20 mouse cellular contexts compared by ENCODE assay signal in the genomic region with DNA sequence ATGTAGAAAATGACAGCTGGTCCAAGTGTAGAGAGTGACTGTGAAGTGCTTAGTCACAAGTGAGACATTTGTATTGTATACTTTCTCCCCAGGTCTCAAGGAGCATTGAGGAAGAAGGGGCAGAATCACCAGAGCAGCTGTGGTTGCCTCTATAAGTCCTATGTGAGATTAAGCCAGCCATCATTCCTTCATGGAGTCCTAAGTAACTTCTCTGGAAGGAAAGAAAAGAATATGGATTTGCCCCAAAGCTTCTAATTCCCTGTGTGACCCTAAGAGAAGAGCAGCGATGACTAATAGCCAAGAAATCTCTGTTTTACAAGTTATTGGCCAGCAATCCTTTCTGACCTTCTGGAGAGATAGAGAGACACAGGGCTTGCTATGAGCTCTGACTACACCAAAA.
"Had no signal": no experiment of that assay in that cellular context is flagged by ENCODE, and none has a peak within 500 bp of the region (broad histone marks: within the 10 kb centered on the region; RNA-seq: fewer than 3 reads in every experiment).

No protein-coding gene starts in this region.

- H3K27ac ChIP-seq: lung, embryonic 15.5 days; macrophage; midbrain, embryonic 13.5 days; midbrain, embryonic 15.5 days; neural tube, embryonic 13.5 days; neural tube, embryonic 15.5 days had no signal

- H3K4me3 ChIP-seq: lung, embryonic 15.5 days; megakaryocyte, embryonic 14.5 days; midbrain, embryonic 13.5 days; midbrain, embryonic 15.5 days; myocyte; neural tube, embryonic 13.5 days; neural tube, embryonic 15.5 days had no signal

- H3K36me3 ChIP-seq: lung, embryonic 15.5 days; midbrain, embryonic 13.5 days; midbrain, embryonic 15.5 days; neural tube, embryonic 13.5 days; neural tube, embryonic 15.5 days had no signal

- H3K9me3 ChIP-seq: lung, embryonic 15.5 days; megakaryocyte, embryonic 14.5 days; midbrain, embryonic 13.5 days; midbrain, embryonic 15.5 days; neural tube, embryonic 13.5 days; neural tube, embryonic 15.5 days had no signal

- H3K4me1 ChIP-seq: lung, embryonic 15.5 days; megakaryocyte, embryonic 14.5 days; midbrain, embryonic 13.5 days; midbrain, embryonic 15.5 days; neural tube, embryonic 13.5 days; neural tube, embryonic 15.5 days had no signal

- DNase-seq: liver, postnatal 0 days; lung, adult 2 months; lung, postnatal 14 days; lung, postnatal 36 days; retina, postnatal 1 day; right cerebral cortex, adult 18-20 months; right cerebral cortex, postnatal 25 days; right cerebral cortex, postnatal 4 days; spleen, adult 18-20 months; thymus, adult 18-20 months; thymus, postnatal 14 days; thymus, postnatal 36 days had no signal

- H3K27me3 ChIP-seq: lung, embryonic 15.5 days; megakaryocyte, embryonic 14.5 days; midbrain, embryonic 13.5 days; midbrain, embryonic 15.5 days; neural tube, embryonic 13.5 days; neural tube, embryonic 15.5 days had no signal
